Mouse (Mus musculus) embryo, embryonic 11.5 days (tissue): ENCODE results near the gene Dis3l2.

Experiments
- DNase-seq: peaks from one replicate; pipeline ENCODE4 v3.0.0-alpha.2; 2012; ENCODE audit warnings: low read depth, low spot score

Dis3l2 gene

GRCm38 (mm10) chr1:86703300-86703964 is at the start of gene Dis3l2:
Gene Dis3l2 (plus strand): TSS chr1:86703808.
- DNase-seq = peak; percentile 72

DNA sequence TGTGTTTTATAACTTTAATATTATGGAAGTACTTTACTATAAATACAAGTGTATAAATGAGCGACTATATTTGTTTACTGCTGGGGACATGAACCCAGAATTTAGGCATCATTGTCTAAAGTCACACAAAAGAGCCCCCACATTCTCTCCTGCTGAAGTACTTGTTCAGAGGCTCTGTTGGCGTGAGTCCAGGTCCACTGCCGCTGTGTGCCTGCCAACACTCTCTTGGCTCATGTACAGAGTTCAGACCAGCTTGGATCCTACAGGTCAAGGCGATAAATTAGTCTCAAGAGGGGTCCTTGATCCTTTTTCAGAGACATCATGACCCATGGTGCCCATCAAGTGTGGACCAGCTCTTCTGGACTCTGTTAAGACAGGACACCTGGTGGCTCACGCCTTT is 46.5 kb upstream of the Dis3l2 start:
- no peak for DNase-seq

- no peak for DNase-seq
Observed at GRCm38 (mm10) chr1:86665091-86665490, 38.5 kb upstream of the Dis3l2 start.

- DNase-seq = peak; percentile 67
Observed at GRCm38 (mm10) chr1:86669552-86670273, 33.9 kb upstream of the Dis3l2 start.

GRCm38 (mm10) chr1:86670279-86671038 is 33.1 kb upstream of the Dis3l2 start, which contains the start of gene Nppc:
Gene Nppc (minus strand): TSS chr1:86670571.
- DNase-seq = peak; percentile 56

- no peak for DNase-seq
Observed at GRCm38 (mm10) chr1:86674385-86674784, 29.2 kb upstream of the Dis3l2 start.

DNA sequence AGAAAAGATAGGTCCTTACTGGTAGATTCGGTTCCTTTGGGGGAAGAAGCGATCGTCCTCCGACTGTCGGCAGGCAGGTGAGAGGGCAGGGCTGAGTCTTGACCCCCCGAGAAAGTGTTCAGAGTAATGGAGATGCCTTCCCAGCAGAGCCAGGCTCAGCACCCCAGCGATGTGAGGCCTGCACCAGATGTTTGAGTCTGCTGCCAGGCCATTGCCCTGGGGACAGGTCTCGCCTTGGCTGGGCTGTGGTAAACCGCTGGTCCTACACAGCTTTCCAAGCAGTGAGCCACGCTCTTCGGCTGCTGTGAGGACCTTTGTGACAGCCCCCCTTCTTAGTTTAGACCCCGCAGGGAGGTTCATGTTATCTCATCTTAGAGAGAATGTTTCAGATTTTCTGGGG is 28.5 kb upstream of the Dis3l2 start:
- DNase-seq = no peak

DNA sequence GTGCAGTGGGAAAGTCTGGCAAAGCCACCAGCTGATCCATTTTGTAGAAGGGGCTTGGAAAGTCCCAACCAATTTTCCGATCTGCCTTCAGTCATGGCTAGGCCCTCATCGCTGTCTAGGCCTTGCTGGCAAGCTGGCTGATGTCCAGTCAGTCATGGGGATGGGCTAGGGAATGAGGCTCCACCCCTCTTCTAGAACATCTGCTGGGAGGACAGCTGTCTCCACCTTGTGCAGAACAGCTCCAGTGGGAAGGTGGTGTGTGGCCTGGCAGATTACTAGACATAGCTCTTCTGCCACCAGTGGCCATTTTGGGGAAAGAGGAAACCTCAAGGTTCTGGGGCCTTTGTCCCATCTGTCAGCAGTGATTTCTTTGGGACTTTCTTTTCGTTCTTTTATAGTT is 26.0 kb upstream of the Dis3l2 start:
- DNase-seq = no peak

DNA sequence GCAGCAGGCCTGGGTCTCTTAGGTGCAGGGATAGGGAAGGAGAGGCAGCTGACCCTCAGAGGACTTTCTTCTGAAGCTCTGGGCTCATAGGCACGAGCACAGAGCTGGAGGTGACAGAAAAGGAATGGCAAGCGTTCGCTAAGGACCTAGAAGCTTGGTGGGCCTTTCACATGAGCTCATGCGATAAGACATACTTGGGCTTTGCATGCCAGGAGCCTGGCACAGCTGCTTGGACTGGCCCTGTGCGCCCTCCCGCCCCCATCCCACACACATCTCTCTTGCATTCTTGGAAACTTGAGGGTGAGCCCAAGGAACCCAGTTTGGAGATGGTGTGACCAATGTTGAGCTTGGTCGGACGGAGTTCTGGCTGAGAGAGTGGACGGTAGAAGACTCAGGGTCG is 24.9 kb upstream of the Dis3l2 start:
- DNase-seq = no peak

- DNase-seq = no peak
Observed at GRCm38 (mm10) chr1:86687236-86687635, 16.4 kb upstream of the Dis3l2 start.

DNA sequence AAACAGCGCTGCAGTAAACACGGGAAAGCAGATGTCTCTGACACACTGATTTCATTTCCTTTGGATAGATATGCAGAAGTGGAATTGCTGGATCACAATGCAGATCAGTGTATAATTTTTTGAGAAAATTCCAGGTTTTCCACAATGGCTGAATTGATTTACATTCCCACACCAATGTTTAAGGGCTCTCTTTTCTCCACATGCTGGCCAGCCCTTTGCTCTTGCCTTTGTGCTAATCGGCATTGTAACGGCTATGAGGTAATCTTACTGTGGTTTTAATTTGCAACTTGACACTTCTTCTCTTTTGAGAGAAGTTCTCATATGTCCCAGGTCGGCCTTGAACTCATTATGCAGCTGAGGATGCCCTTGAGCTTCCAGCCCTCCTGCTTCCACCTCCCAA is 12.6 kb upstream of the Dis3l2 start:
- no peak for DNase-seq

DNA sequence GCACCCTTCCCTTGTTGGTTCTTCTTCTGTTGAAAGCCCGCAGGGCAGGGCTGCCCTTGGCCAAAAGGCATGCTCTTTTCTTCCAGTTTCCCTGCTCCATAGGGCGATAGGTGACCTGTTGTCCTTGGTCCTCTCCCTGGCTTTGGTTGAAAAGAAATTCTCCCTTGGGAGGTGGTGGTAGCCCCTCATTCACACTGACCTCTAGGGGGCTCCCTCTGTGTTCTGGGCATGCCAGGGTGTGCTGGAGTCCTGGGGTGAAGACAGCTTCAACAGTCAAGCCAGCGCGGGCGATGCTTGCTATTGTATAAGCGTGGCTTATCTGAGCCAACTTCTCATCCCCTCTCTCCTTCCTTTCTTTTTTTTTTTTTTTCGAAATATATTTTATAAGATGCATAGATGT is 6.7 kb upstream of the Dis3l2 start:
- DNase-seq = no peak

DNA sequence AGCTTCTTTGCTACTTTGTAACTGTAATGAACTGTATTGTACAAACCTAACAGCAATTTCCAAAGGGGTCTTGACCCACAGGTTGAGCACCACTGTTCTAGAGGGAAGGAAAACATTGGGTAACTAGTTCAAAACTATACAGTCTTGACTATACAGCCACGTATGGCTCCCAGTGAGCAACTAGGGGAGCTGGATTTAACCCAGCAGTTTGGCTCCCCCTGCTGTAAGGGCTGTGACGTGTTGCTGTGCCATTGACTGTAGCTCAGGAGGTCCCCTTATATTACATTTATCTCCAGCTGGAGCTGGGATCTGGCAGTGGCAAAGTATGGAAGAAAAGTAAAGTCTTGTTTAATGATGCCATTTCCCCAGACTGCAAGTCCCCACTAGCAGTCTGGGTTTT is 4.9 kb upstream of the Dis3l2 start:
- no peak for DNase-seq

DNA sequence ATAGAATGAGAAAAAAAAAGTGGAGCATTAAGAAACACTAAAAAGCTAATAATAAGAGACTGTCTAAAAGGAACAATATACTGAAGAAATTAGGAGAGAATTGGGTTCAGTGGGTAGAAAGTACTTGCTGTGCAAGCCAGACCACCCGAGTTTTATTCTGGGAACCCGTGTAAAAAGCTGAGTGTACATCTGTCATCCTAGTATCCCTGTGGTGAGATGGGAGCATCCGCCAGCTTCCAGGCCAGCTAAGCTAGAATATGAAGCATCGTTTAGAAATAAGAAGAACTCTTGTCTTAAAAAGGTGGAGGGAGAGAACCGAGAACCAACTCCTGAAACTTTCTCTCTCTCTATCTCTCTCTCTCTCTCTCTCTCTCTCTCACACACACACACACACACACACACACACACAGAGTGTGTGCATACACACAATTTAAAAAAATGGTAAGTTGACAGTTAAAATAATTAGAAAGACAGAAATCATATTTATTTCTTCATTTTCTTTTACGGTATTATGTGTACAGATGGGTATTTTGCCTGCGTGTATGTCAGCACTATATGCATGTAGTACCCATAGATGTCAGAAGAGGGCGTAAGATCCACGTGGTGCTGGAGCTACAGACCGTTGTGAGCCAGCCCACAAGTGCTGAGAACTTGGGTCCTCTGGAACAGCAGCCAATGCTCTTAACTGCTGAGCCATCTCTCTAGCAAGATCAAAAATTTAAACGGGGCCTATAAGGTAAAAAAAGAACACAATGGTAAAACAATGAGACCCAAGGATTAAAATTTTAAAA is 4.1 kb upstream of the Dis3l2 start:
- no peak for DNase-seq

- DNase-seq = no peak
Observed at GRCm38 (mm10) chr1:86700367-86700766, 3.2 kb upstream of the Dis3l2 start.

DNA sequence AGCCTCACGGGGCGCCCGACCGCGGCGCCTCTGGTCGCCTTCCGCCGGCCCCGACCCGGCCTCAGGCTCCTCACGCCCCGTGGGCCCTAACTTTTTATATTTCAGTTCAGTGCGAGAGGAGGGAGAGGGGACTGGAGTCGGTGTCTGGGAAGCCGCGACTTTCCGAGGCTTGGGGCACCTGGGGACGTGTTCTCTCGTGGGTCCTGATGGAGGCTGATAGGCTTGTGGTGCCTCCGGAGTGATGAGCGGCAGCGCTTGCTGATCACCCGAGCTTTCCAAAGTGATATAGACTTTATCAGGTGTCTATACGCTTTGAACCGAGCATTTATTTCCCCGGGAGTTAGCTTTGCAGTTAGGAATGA is 338 bp downstream of the Dis3l2 start:
- DNase-seq = no peak

- DNase-seq = no peak
Observed at GRCm38 (mm10) chr1:86705461-86705860, 1.9 kb downstream of the Dis3l2 start.

DNA sequence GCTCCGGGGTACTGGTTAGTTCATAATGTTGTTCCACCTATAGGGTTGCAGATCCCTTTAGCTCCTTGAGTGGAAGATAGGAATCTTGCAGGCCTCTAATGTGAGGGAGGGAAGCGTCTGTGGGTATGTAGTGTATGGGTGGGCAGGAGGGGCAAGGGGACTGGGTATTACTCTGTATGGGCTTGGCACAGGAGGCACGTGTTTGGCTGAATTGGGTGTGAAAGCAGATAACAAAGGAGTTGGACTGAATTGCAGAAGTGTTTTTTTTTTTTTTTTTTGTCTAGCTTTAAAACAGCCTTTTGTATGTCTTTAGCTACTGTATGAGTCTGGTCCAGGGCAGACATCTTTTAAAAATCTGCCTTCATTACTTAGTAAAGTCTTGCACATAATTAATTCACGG is 5.9 kb downstream of the Dis3l2 start:
- DNase-seq = no peak

- DNase-seq = no peak
Observed at GRCm38 (mm10) chr1:86712045-86712444, 8.4 kb downstream of the Dis3l2 start.

DNA sequence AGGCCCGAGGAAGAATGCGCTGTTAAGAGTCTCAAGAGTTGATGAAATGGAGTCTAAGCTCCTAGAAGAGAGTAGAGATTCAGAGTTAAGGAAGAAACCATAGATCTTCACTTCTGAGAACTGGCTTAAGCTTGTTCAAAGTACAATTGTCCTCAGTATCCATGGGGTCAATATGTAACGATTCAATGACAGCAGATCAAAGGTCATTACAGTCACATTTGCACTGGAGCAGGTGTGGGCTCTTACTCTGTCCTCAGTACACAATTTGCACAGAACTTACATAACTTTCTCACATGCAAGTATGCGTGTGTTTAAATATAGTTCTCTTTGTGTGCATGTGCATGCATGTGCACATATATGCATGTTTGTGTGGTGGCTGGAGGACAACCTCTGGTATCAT is 9.4 kb downstream of the Dis3l2 start:
- no peak for DNase-seq

- no peak for DNase-seq
Observed at GRCm38 (mm10) chr1:86718190-86718589, 14.6 kb downstream of the Dis3l2 start.

DNA sequence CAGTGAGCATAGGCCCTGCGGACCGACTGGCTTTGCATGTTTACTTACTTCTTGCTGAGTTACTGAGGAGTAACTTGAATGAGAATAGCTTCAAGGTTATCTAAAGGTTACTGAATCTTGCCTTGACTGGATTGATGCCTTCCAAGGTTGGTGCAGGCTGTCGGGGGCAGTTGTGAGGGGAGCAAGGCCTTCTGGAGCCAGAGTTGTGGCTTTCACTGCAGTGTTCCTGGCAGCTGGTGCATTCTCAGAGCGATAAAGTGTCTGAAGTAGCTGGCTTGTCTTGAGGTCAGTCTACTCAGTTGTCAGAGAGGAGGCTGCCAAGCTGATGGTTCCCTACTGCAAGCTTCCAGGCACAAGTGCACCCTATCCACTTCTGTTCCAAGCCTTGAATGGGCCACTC is 15.8 kb downstream of the Dis3l2 start:
- DNase-seq = no peak
